Mouse (Mus musculus) midbrain, embryonic 10.5 days (tissue): ENCODE results near the gene Krtap2-4. TPM values are rescaled to one million over a fixed set of nuclear protein-coding genes. Genes with fewer than 3 reads are reported as not detected.

Experiments used
- DNase-seq: peaks from one replicate; pipeline ENCODE4 v3.0.0-alpha.2; 2017; ENCODE audit warnings: low spot score
- H3K27ac ChIP-seq: fragments of 300-500 bp; sonication (generic); replicated peaks from 2 replicates; pipeline ENCODE4 v1.5.1; 2016; ENCODE audit warnings: mild to moderate bottlenecking
- H3K27me3 ChIP-seq: fragments of 300-500 bp; sonication (generic); 2 replicates; pipeline ENCODE4 v1.6.1; 2016; ENCODE audit warnings: low read depth, mild to moderate bottlenecking; ENCODE audit not compliant: poor library complexity, severe bottlenecking
- H3K36me3 ChIP-seq: fragments of 300-500 bp; sonication (generic); 2 replicates; pipeline ENCODE4 v1.6.1; 2016; ENCODE audit warnings: mild to moderate bottlenecking, moderate library complexity
- H3K4me1 ChIP-seq: fragments of 300-500 bp; sonication (generic); 2 replicates; pipeline ENCODE4 v1.6.1; 2016
- H3K4me3 ChIP-seq: fragments of 300-500 bp; sonication (generic); 2 replicates; pipeline ENCODE4 v1.5.1; 2016; ENCODE audit warnings: mild to moderate bottlenecking, moderate library complexity
- H3K9me3 ChIP-seq: fragments of 300-500 bp; sonication (generic); replicated peaks from 2 replicates; pipeline ENCODE4 v1.6.1; 2016; ENCODE audit warnings: mild to moderate bottlenecking
- WGBS: fragments of 180-500 bp; shearing (Covaris S2); methylation state at CpG from one replicate; pipeline ENCODE4 v1.1.7; 2016; 5-methylcytosine and 5-hydroxymethylcytosine counted together
- polyA plus RNA-seq: library from polyadenylated mRNA; unstranded; fragments of >200 nt; fragmentation: Nextera tagmentation; extraction: Ambion mirVana; gene quantifications from 2 replicates; pipeline ENCODE4 v1.2.1, GENCODE M21; 2016

The Krtap2-4 gene
- polyA plus RNA-seq, 1 experiment from 2014 or later = not detected

DNA sequence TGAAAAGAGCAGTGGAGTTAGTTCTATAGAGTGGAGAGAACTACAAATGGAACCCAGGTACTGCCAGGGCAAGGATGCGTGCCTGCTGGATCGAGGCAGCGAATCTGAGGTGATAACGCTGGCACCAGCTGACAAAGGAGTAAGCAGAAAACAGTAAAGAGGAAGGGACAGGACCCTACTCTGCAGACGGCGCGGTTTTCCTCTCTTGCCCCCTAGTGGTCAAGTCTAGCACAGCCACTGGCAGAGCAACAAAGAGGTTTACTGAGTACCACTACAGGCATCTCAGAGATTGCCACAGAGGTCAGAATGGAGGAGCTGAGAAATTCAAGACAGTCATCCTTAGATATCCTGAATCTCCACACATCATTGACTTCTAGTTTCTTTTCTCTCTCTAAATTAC is 40.5 kb downstream of the Krtap2-4 start:
- H3K4me3 ChIP-seq = peak overlapping the region; percentile 12; the same call in 1 of the 2 replicates
- 5% methylated on average over 7 of the region's 7 CpGs for WGBS
- no peaks in the 10 kb centered on the region for H3K27me3 ChIP-seq
- no peaks in the 10 kb centered on the region for H3K9me3 ChIP-seq
- no peaks in the 10 kb centered on the region for H3K36me3 ChIP-seq
- peaks cover 15% of the 10 kb centered on the region for H3K4me1 ChIP-seq
- H3K27ac ChIP-seq = no peak overlapping the region
- peak; percentile 83 for DNase-seq

DNA sequence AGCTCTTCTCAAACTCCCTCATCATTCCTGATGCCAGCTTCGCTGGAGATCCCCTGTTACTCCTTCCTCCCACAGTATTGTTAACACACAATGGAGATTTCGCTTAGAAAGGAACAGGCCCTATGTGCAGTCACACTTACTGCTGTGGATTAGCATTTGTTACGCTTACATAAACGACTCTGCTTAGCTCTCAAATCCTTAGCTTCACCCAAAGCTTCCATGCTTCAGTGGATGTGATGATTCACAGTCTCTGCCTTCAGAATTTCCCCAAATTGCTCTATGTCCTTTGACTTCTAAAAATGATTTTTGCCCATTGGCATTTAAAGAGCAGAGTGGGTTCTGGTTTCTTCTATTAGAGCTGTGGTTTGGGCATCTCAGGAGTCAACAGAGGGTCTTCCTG is 41.5 kb downstream of the Krtap2-4 start:
- no peaks in the 10 kb centered on the region for H3K36me3 ChIP-seq
- no peak overlapping the region for H3K27ac ChIP-seq
- no peaks in the 10 kb centered on the region for H3K27me3 ChIP-seq
- no peaks in the 10 kb centered on the region for H3K9me3 ChIP-seq
- no peak overlapping the region for H3K4me3 ChIP-seq
- H3K4me1 ChIP-seq = peaks cover 15% of the 10 kb centered on the region
- 19% methylated on average over 4 of the region's 4 CpGs for WGBS
- no peak for DNase-seq

DNA sequence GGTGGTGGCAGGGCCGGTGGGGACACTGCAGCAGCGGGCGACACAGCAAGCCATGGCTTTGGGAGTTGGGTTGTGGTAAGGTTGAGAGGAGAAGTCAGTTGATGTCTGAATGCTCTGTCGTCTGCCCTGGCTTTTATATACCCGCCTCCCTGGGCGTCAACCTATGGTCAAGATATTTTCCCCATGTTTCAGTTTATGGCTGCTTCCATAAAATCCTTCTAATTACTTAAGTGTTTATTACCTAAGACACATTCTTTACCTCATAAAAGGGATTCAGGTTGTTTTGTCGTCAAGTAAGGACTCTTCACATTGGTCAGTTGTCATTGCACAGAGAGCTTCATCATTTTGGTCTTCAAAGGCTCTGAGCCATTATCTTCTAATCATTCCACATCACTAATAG is 48.1 kb downstream of the Krtap2-4 start, which contains the start of gene Krtap3-1:
TSS of gene Krtap3-1 (minus strand) at position 101 of the 400 bp plus-strand sequence.
- no peak for DNase-seq
- H3K9me3 ChIP-seq = no peaks in the 10 kb centered on the region
- no peaks in the 10 kb centered on the region for H3K36me3 ChIP-seq
- no peaks in the 10 kb centered on the region for H3K4me1 ChIP-seq
- H3K27ac ChIP-seq = no peak within 1 kb of the TSS
- H3K27me3 ChIP-seq = no peaks in the 10 kb centered on the region
- no peak within 1 kb of the TSS for H3K4me3 ChIP-seq
- 93% methylated on average over 7 of the region's 7 CpGs for WGBS

Other genes starting within 250 kb of the Krtap2-4 start
- 0.21 and 0.32 TPM in 2 replicates for gene Krt28, start 239.9 kb downstream of the Krtap2-4 start, polyA plus RNA-seq
- 24.0 and 27.6 TPM in 2 replicates for gene Krt10, start 225.5 kb downstream of the Krtap2-4 start, polyA plus RNA-seq
- not detected in 2 replicates for gene Krt12, start 192.6 kb downstream of the Krtap2-4 start, polyA plus RNA-seq
- gene Krt20, start 176.7 kb downstream of the Krtap2-4 start, polyA plus RNA-seq = 0.65 and 0.68 TPM in 2 replicates
- gene Krt23, start 121.7 kb downstream of the Krtap2-4 start, polyA plus RNA-seq = not detected in 2 replicates
- not detected in 2 replicates for gene Krt39, start 93.5 kb downstream of the Krtap2-4 start, polyA plus RNA-seq
- not detected in 2 replicates for gene Krt40, start 71.7 kb downstream of the Krtap2-4 start, polyA plus RNA-seq
- not detected in 2 replicates for gene Krtap3-3, start 64.0 kb downstream of the Krtap2-4 start, polyA plus RNA-seq
- not detected in 2 replicates for gene Krtap3-2, start 58.0 kb downstream of the Krtap2-4 start, polyA plus RNA-seq
- not detected in 2 replicates for gene Gm11939, start 55.4 kb downstream of the Krtap2-4 start, polyA plus RNA-seq
- not detected in 2 replicates for gene Krtap3-1, start 48.2 kb downstream of the Krtap2-4 start, polyA plus RNA-seq
- not detected in 2 replicates for gene Krtap1-5, start 33.8 kb downstream of the Krtap2-4 start, polyA plus RNA-seq
- not detected in 2 replicates for gene Krtap1-4, start 31.2 kb downstream of the Krtap2-4 start, polyA plus RNA-seq
- gene Krtap1-3, start 23.5 kb downstream of the Krtap2-4 start, polyA plus RNA-seq = not detected in 2 replicates
- not detected in 2 replicates for gene Krtap9-3, start 16.7 kb downstream of the Krtap2-4 start, polyA plus RNA-seq
- not detected in 2 replicates for gene Gm11938, start 11.5 kb downstream of the Krtap2-4 start, polyA plus RNA-seq
- not detected in 2 replicates for gene Gm11937, start 4.7 kb downstream of the Krtap2-4 start, polyA plus RNA-seq
- gene Gm11562, start 5.6 kb upstream of the Krtap2-4 start, polyA plus RNA-seq = not detected in 2 replicates
- gene Krtap4-1, start 13.4 kb upstream of the Krtap2-4 start, polyA plus RNA-seq = not detected in 2 replicates
- gene Krtap4-2, start 20.2 kb upstream of the Krtap2-4 start, polyA plus RNA-seq = not detected in 2 replicates
- gene Krtap4-7, start 29.2 kb upstream of the Krtap2-4 start, polyA plus RNA-seq = not detected in 2 replicates
- not detected in 2 replicates for gene Gm11555, start 35.4 kb upstream of the Krtap2-4 start, polyA plus RNA-seq
- not detected in 2 replicates for gene Gm11563, start 44.1 kb upstream of the Krtap2-4 start, polyA plus RNA-seq
- not detected in 2 replicates for gene Krtap4-6, start 51.1 kb upstream of the Krtap2-4 start, polyA plus RNA-seq
- gene Gm14190, start 75.9 kb upstream of the Krtap2-4 start, polyA plus RNA-seq = not detected in 2 replicates
- not detected in 2 replicates for gene Gm14180, start 119.4 kb upstream of the Krtap2-4 start, polyA plus RNA-seq
- gene Gm11595, start 158.1 kb upstream of the Krtap2-4 start, polyA plus RNA-seq = not detected in 2 replicates
- gene Krtap4-8, start 165.9 kb upstream of the Krtap2-4 start, polyA plus RNA-seq = not detected in 2 replicates
- gene Krtap4-9, start 170.4 kb upstream of the Krtap2-4 start, polyA plus RNA-seq = not detected in 2 replicates
- gene Gm11596, start 178.6 kb upstream of the Krtap2-4 start, polyA plus RNA-seq = not detected in 2 replicates
- gene Gm11569, start 184.1 kb upstream of the Krtap2-4 start, polyA plus RNA-seq = not detected in 2 replicates
- not detected in 2 replicates for gene Gm11554, start 189.6 kb upstream of the Krtap2-4 start, polyA plus RNA-seq
- gene Krtap4-13, start 195.0 kb upstream of the Krtap2-4 start, polyA plus RNA-seq = not detected in 2 replicates
- gene Gm11564, start 200.8 kb upstream of the Krtap2-4 start, polyA plus RNA-seq = not detected in 2 replicates
- gene 2300003K06Rik, start 223.2 kb upstream of the Krtap2-4 start, polyA plus RNA-seq = not detected in 2 replicates
- not detected in 2 replicates for gene Krtap4-16, start 236.8 kb upstream of the Krtap2-4 start, polyA plus RNA-seq
- not detected in 2 replicates for gene Gm11568, start 243.1 kb upstream of the Krtap2-4 start, polyA plus RNA-seq
- not detected in 2 replicates for gene Gm11559, start 249.6 kb upstream of the Krtap2-4 start, polyA plus RNA-seq